Mouse (Mus musculus): ENCODE results near the gene Ahdc1. TPM values are rescaled to one million over a fixed set of nuclear protein-coding genes. Genes with fewer than 3 reads are reported as not detected.

Ahdc1 gene
- total and polyA plus RNA-seq, 2 experiments from 2014 or later, result 11.0 to 115 TPM

GRCm38 (mm10) chr4:133082216-133082773 is 71.2 kb downstream of the Ahdc1 start:
- Histone ChIP-seq H3K9me3 (ENCODE audit: low read length) (no peaks in the 10 kb centered on the region), H3K27ac (ENCODE audit: low read depth, low read length) (no peak overlapping the region), H3K4me3 (ENCODE audit: low read depth, low read length) (no peak overlapping the region), H3K27me3 (ENCODE audit: insufficient read depth, low read length) (no peaks in the 10 kb centered on the region), H3K36me3 (ENCODE audit: insufficient read depth, low read length) (peaks cover 15% of the 10 kb centered on the region), H3K4me1 (ENCODE audit: insufficient read depth, low read length) (peaks cover 25% of the 10 kb centered on the region), H3K9ac (replicated peaks; ENCODE audit: low read length, poor library complexity, severe bottlenecking) (no peak overlapping the region), H3K4me2 (ENCODE audit: low read depth, low read length, poor library complexity, severe bottlenecking) (no peak overlapping the region)
- WGBS, result 87% methylated on average over 6 of the region's 6 CpGs
- ATAC-seq (ENCODE audit: low FRiP score) (no peak), DNase-seq (ENCODE audit: low spot score) (no peak)
- no peak for TF ChIP-seq CTCF (IDR thresholded peaks at IDR 0.05)

- H3K4me3 ChIP-seq (ENCODE audit: low read depth, low read length), result 0 out of 2 replicates have a peak overlapping the region, but pooled peaks have one; percentile 33
- peak; percentile 71 for DNase-seq (ENCODE audit: low spot score)
Measured at GRCm38 (mm10) chr4:133083991-133084861, 73.2 kb downstream of the Ahdc1 start.

GRCm38 (mm10) chr4:133085011-133085782 is 74.1 kb downstream of the Ahdc1 start:
- DNase-seq (ENCODE audit: low spot score) (peak; percentile 78), ATAC-seq (ENCODE audit: low FRiP score) (peak; percentile 75)
- Histone ChIP-seq H3K36me3 (ENCODE audit: insufficient read depth, low read length) (no peaks in the 10 kb centered on the region), H3K9ac (replicated peaks; ENCODE audit: low read length, poor library complexity, severe bottlenecking) (peak overlapping the region; percentile 54), H3K4me1 (ENCODE audit: insufficient read depth, low read length) (peaks cover 25% of the 10 kb centered on the region), H3K27ac (ENCODE audit: low read depth, low read length) (peak overlapping the region; percentile 80), H3K27me3 (ENCODE audit: insufficient read depth, low read length) (no peaks in the 10 kb centered on the region), H3K4me2 (ENCODE audit: low read depth, low read length, poor library complexity, severe bottlenecking) (peak overlapping the region; percentile 79), H3K4me3 (ENCODE audit: low read depth, low read length) (peak overlapping the region; percentile 33), H3K9me3 (ENCODE audit: low read length) (no peaks in the 10 kb centered on the region)
- peak; percentile 43 for TF ChIP-seq CTCF (IDR thresholded peaks at IDR 0.05)
- 2% methylated on average over 42 of the region's 53 CpGs for WGBS

More at GRCm38 (mm10) chr4:133083991-133084861, 73.2 kb downstream of the Ahdc1 start:
- H3K36me3 ChIP-seq (ENCODE audit: insufficient read depth, low read length), result no peaks in the 10 kb centered on the region
- H3K9ac ChIP-seq (replicated peaks; ENCODE audit: low read length, poor library complexity, severe bottlenecking), result peak overlapping the region; percentile 54; the same call in 1 of the 2 replicates
- TF ChIP-seq CTCF (IDR thresholded peaks at IDR 0.05), result no peak
- no peaks in the 10 kb centered on the region for H3K9me3 ChIP-seq (ENCODE audit: low read length)
- ATAC-seq (ENCODE audit: low FRiP score), result no peak
- WGBS, result 15% methylated on average over 3 of the region's 3 CpGs
- H3K4me1 ChIP-seq (ENCODE audit: insufficient read depth, low read length), result peaks cover 25% of the 10 kb centered on the region
- peak overlapping the region; percentile 79 for H3K4me2 ChIP-seq (ENCODE audit: low read depth, low read length, poor library complexity, severe bottlenecking)
- H3K27ac ChIP-seq (ENCODE audit: low read depth, low read length), result peak overlapping the region; percentile 80
- H3K27me3 ChIP-seq (ENCODE audit: insufficient read depth, low read length), result no peaks in the 10 kb centered on the region

- Histone ChIP-seq H3K27ac (ENCODE audit: low read depth, low read length) (peak overlapping the region; percentile 80), H3K9ac (replicated peaks; ENCODE audit: low read length, poor library complexity, severe bottlenecking) (peak overlapping the region; percentile 54), H3K36me3 (ENCODE audit: insufficient read depth, low read length) (no peaks in the 10 kb centered on the region), H3K9me3 (ENCODE audit: low read length) (no peaks in the 10 kb centered on the region), H3K4me1 (ENCODE audit: insufficient read depth, low read length) (peaks cover 32% of the 10 kb centered on the region), H3K4me2 (ENCODE audit: low read depth, low read length, poor library complexity, severe bottlenecking) (peak overlapping the region; percentile 79), H3K27me3 (ENCODE audit: insufficient read depth, low read length) (no peaks in the 10 kb centered on the region), H3K4me3 (ENCODE audit: low read depth, low read length) (peak overlapping the region; percentile 33; the same call in 1 of the 2 replicates)
- peak; percentile 24; the same call in 1 of the 2 replicates for ATAC-seq (ENCODE audit: low FRiP score)
- 8% methylated on average over 12 of the region's 12 CpGs for WGBS
- no peak for TF ChIP-seq CTCF (IDR thresholded peaks at IDR 0.05)
- peak; percentile 68 for DNase-seq (ENCODE audit: low spot score)
Measured at GRCm38 (mm10) chr4:133085783-133086342, 74.8 kb downstream of the Ahdc1 start.

- Histone ChIP-seq H3K9me3 (ENCODE audit: low read length) (no peaks in the 10 kb centered on the region), H3K9ac (replicated peaks; ENCODE audit: low read length, poor library complexity, severe bottlenecking) (0 out of 2 replicates have a peak overlapping the region, but pooled peaks have one; percentile 19), H3K4me1 (ENCODE audit: insufficient read depth, low read length) (peaks cover 41% of the 10 kb centered on the region), H3K4me3 (ENCODE audit: low read depth, low read length) (no peak overlapping the region), H3K27me3 (ENCODE audit: insufficient read depth, low read length) (no peaks in the 10 kb centered on the region), H3K27ac (ENCODE audit: low read depth, low read length) (no peak overlapping the region), H3K36me3 (ENCODE audit: insufficient read depth, low read length) (no peaks in the 10 kb centered on the region), H3K4me2 (ENCODE audit: low read depth, low read length, poor library complexity, severe bottlenecking) (no peak overlapping the region)
- no peak for ATAC-seq (ENCODE audit: low FRiP score)
- TF ChIP-seq CTCF (IDR thresholded peaks at IDR 0.05), result no peak
- DNase-seq (ENCODE audit: low spot score), result no peak
- whole genome bisulfite sequencing, result 80% methylated on average over 6 of the region's 6 CpGs
Measured at GRCm38 (mm10) chr4:133087177-133087714, 76.2 kb downstream of the Ahdc1 start.
